Comparison of ENCODE assay signal across 8 mouse cellular contexts in genomic region chr12:103388505-103389347, GRCm38 (mm10). TPM values are rescaled to one million over a fixed set of nuclear protein-coding genes. Genes with fewer than 3 reads are reported as not detected.
DNase-seq lines count a peak whose midpoint lies in the region; ATAC-seq and TF ChIP-seq lines count a peak whose summit lies in the region.

Gene Otub2, plus strand, starts transcription at chr12:103388682.

- H3K9me3 ChIP-seq in MEL (replicated peaks; ENCODE audit: insufficient read depth, low read length), result no peaks in the 10 kb centered on the region
- H3K9me3 ChIP-seq in lung, embryonic 16.5 days (ENCODE audit: control insufficient read depth, low read length), result no peaks in the 10 kb centered on the region

- peak within 1 kb of the TSS; percentile 92 for H3K9ac ChIP-seq in MEL (ENCODE audit: control insufficient read depth, low read depth, low read length, poor library complexity, severe bottlenecking)
- H3K9ac ChIP-seq in lung, embryonic 16.5 days (ENCODE audit: low read length), result peak within 1 kb of the TSS; percentile 78

- H3K27ac ChIP-seq in MEL (ENCODE audit: control insufficient read depth, low read depth, low read length), result peak within 1 kb of the TSS; percentile 37
- no peak within 1 kb of the TSS for H3K27ac ChIP-seq in cerebellum, adult 2 months (ENCODE audit: insufficient read depth, low read length)
- no peak within 1 kb of the TSS for H3K27ac ChIP-seq in lung, embryonic 16.5 days (ENCODE audit: low read length)

- H3K27me3 ChIP-seq in MEL (ENCODE audit: control insufficient read depth in 1 of 2, insufficient read depth in 2 of 2, low read length in 2 of 2), result no peaks in the 10 kb centered on the region
- H3K27me3 ChIP-seq in cerebellum, adult 2 months (ENCODE audit: control insufficient read depth, insufficient read depth, low read length), result no peaks in the 10 kb centered on the region
- H3K27me3 ChIP-seq in lung, embryonic 16.5 days (ENCODE audit: control insufficient read depth, insufficient read depth, low read depth, low read length), result no peaks in the 10 kb centered on the region

- H3K4me3 ChIP-seq in MEL (ENCODE audit: control insufficient read depth in 1 of 2, insufficient read depth in 1 of 2, low read depth in 2 of 2, low read length in 2 of 2), result peak within 1 kb of the TSS; percentile 77 to 93
- H3K4me3 ChIP-seq in cerebellum, adult 2 months (replicated peaks; ENCODE audit: insufficient read depth, low read depth, low read length), result peak within 1 kb of the TSS; percentile 80
- peak within 1 kb of the TSS; percentile 81 for H3K4me3 ChIP-seq in lung, embryonic 16.5 days (ENCODE audit: low read length)

- no peak for TF ChIP-seq CTCF in MEL (IDR thresholded peaks at IDR 0.05 in 2 of 3, conservative IDR thresholded peaks at IDR 0.05 in 1 of 3; ENCODE audit: control insufficient read depth in 1 of 3, insufficient read depth in 1 of 3, low read depth in 2 of 3, low read length in 3 of 3, poor library complexity in 1 of 3, severe bottlenecking in 1 of 3)
- no peak for TF ChIP-seq CTCF in cerebellum, adult 2 months (IDR thresholded peaks at IDR 0.05; ENCODE audit: borderline replicate concordance, insufficient read depth, low read depth, low read length)

- TF ChIP-seq EP300 in MEL (IDR thresholded peaks at IDR 0.05; ENCODE audit: low read depth in 1 of 2, low read length in 2 of 2), result no peak

- peak within 1 kb of the TSS; percentile 77 for H3K4me2 ChIP-seq in lung, embryonic 16.5 days (ENCODE audit: low read depth, low read length)

- peak in 1 of 2 experiments; percentile 57; a peak in 1 of 4 replicates for TF ChIP-seq POLR2A in MEL (IDR thresholded peaks at IDR 0.05; ENCODE audit: control insufficient read depth in 1 of 2, insufficient read depth in 1 of 2, low read depth in 1 of 2, low read length in 2 of 2, poor library complexity in 1 of 2)
- peak; percentile 49; the same call in 1 of the 2 replicates for TF ChIP-seq POLR2A in cerebellum, adult 2 months (IDR thresholded peaks at IDR 0.05; ENCODE audit: borderline replicate concordance, insufficient read depth, low read length)

- H3K4me1 ChIP-seq in MEL (ENCODE audit: control insufficient read depth in 1 of 2, insufficient read depth in 2 of 2, low read length in 2 of 2), result peaks cover 13 to 33% of the 10 kb centered on the region in 2 experiments
- peaks cover 21% of the 10 kb centered on the region for H3K4me1 ChIP-seq in cerebellum, adult 2 months (ENCODE audit: control insufficient read depth, insufficient read depth, low read length)
- H3K4me1 ChIP-seq in lung, embryonic 16.5 days (replicated peaks; ENCODE audit: control insufficient read depth, insufficient read depth, low read length), result peaks cover 4% of the 10 kb centered on the region; the same call in 1 of the 2 replicates

- H3K36me3 ChIP-seq in MEL (ENCODE audit: control insufficient read depth in 1 of 2, insufficient read depth in 2 of 2, low read length in 2 of 2), result peaks cover 0 to 28% of the 10 kb centered on the region in 2 experiments; a peak in 2 of 4 replicates
- no peaks in the 10 kb centered on the region for H3K36me3 ChIP-seq in lung, embryonic 16.5 days (ENCODE audit: control insufficient read depth, insufficient read depth, low read length)

- under 1% methylated on average over 58 of the region's 58 CpGs for WGBS in cerebellum, adult 2 months
- under 1% methylated on average over 55 of the region's 58 CpGs for WGBS in lung, embryonic 16.5 days

- ATAC-seq in hematopoietic stem cell, adult 5-6 weeks (replicated peaks in 1 of 2; ENCODE audit: insufficient read depth in 1 of 2, low FRiP score in 2 of 2, low TSS enrichment in 1 of 2, low read depth in 1 of 2, poor library complexity in 2 of 2, severe bottlenecking in 2 of 2), result peak; percentile 96 to 99
- ATAC-seq in lung, embryonic 16.5 days (ENCODE audit: low read depth), result peak; percentile 100

- peak; percentile 97 for DNase-seq in MEL (ENCODE audit: low read depth, low spot score)
- peak; percentile 97 to 98 for DNase-seq in cerebellum, adult 2 months
- DNase-seq in forelimb bud, embryonic 11.5 days (ENCODE audit: low read depth, low spot score), result peak; percentile 95
- peak; percentile 95 for DNase-seq in layer of hippocampus, adult 9-10 months (ENCODE audit: low spot score)
- DNase-seq in ovary, postnatal 10 days (ENCODE audit: low spot score), result peak; percentile 93
- DNase-seq in thymus, postnatal 10 days (ENCODE audit: low spot score in 2 of 2), result peak; percentile 87 to 91

- peaks cover 8% of the 10 kb centered on the region for H3K79me2 ChIP-seq in MEL (ENCODE audit: control insufficient read depth, insufficient read depth, low read length, poor library complexity)

- no peak for TF ChIP-seq RAD21 in MEL (IDR thresholded peaks at IDR 0.05; ENCODE audit: low read depth, low read length)

TF ChIP-seq in MEL, 35 proteins besides CTCF, POLR2A, EP300 and RAD21:
- TF ChIP-seq UBTF (IDR thresholded peaks at IDR 0.05; ENCODE audit: borderline replicate concordance, insufficient read depth, low read depth, low read length), result 0 out of 2 replicates have a peak, but pooled peaks have one; percentile 46
- peak; percentile 52; the same call in 1 of the 2 replicates for TF ChIP-seq TBP (IDR thresholded peaks at IDR 0.05; ENCODE audit: low read depth, low read length)
- no peak for TF ChIP-seq USF1 (IDR thresholded peaks at IDR 0.05; ENCODE audit: low read depth, low read length)
- peak; percentile 31; the same call in 1 of the 2 replicates for TF ChIP-seq TCF12 (IDR thresholded peaks at IDR 0.05; ENCODE audit: low read depth, low read length)
- 0 out of 2 replicates have a peak, but pooled peaks have one; percentile 44 for TF ChIP-seq NELFE (IDR thresholded peaks at IDR 0.05; ENCODE audit: low read depth, low read length)
- TF ChIP-seq ZKSCAN1 (IDR thresholded peaks at IDR 0.05; ENCODE audit: low read depth, low read length), result no peak
- TF ChIP-seq MAZ (IDR thresholded peaks at IDR 0.05; ENCODE audit: low read depth, low read length), result peak; percentile 69; the same call in 1 of the 2 replicates
- peak; percentile 81 for TF ChIP-seq HCFC1 (IDR thresholded peaks at IDR 0.05; ENCODE audit: low read depth, low read length)
- TF ChIP-seq MAX (IDR thresholded peaks at IDR 0.05; ENCODE audit: low read length), result no peak
- TF ChIP-seq NRF1 (IDR thresholded peaks at IDR 0.05; ENCODE audit: insufficient read depth, low read depth, low read length, poor library complexity, severe bottlenecking), result 0 out of 2 replicates have a peak, but pooled peaks have one; percentile 14
- TF ChIP-seq ELF1 (IDR thresholded peaks at IDR 0.05; ENCODE audit: low read depth, low read length), result 0 out of 2 replicates have a peak, but pooled peaks have one; percentile 37
- no peak; the same call in none of the 2 replicates for TF ChIP-seq MXI1 (IDR thresholded peaks at IDR 0.05; ENCODE audit: low read depth, low read length)
- TF ChIP-seq JUND (IDR thresholded peaks at IDR 0.05; ENCODE audit: low read depth, low read length), result 0 out of 2 replicates have a peak, but pooled peaks have one; percentile 30
- no peak for TF ChIP-seq MYC (IDR thresholded peaks at IDR 0.05; ENCODE audit: low read depth, low read length)
- TF ChIP-seq SIN3A (IDR thresholded peaks at IDR 0.05; ENCODE audit: low read length), result peak; percentile 97
- peak; percentile 69 for TF ChIP-seq CHD2 (IDR thresholded peaks at IDR 0.05; ENCODE audit: low read length)
- TF ChIP-seq POLR2AphosphoS2 (IDR thresholded peaks at IDR 0.05; ENCODE audit: low read length), result 0 out of 2 replicates have a peak, but pooled peaks have one; percentile 11
- TF ChIP-seq GABPA (IDR thresholded peaks at IDR 0.05; ENCODE audit: low read depth, low read length), result no peak

RNA-seq across cellular contexts. Expression of gene Otub2, which starts in this region (rescaled TPM):
- total RNA-seq in MEL (2012; rRNA removed), result 8.4 and 10.1 TPM in 2 replicates
- 100 to 1,000 TPM in 1 of 2 experiments, 10 to 100 TPM in 1; 12.3 to 126 TPM for polyA plus RNA-seq in MEL (2012; ENCODE audit: insufficient read depth in 1 of 2, insufficient read length in 2 of 2, low read depth in 1 of 2, low replicate concordance in 2 of 2, missing spikeins in 1 of 2)
- 10.6 and 11.6 TPM in 2 replicates for polyA plus RNA-seq in cerebellum, adult 2 months (2012; rRNA removed)
- 3.4 and 5.2 TPM in 2 replicates for total RNA-seq in hematopoietic stem cell, adult 5-6 weeks (2017)
- 7.2 and 8.2 TPM in 2 replicates for polyA plus RNA-seq in lung, embryonic 16.5 days (2015; fragmentation: Nextera tagmentation; extraction: Ambion mirVana)
